Mouse (Mus musculus) frontal cortex, postnatal 14 days (tissue): ENCODE measurements around the gene Ifi47.

Experiments
- DNase-seq, 2 experiments: peaks; one replicate each; pipeline ENCODE4 v3.0.0; 2022; ENCODE audit warnings: low spot score in 2 of 2

Gene Ifi47

DNA sequence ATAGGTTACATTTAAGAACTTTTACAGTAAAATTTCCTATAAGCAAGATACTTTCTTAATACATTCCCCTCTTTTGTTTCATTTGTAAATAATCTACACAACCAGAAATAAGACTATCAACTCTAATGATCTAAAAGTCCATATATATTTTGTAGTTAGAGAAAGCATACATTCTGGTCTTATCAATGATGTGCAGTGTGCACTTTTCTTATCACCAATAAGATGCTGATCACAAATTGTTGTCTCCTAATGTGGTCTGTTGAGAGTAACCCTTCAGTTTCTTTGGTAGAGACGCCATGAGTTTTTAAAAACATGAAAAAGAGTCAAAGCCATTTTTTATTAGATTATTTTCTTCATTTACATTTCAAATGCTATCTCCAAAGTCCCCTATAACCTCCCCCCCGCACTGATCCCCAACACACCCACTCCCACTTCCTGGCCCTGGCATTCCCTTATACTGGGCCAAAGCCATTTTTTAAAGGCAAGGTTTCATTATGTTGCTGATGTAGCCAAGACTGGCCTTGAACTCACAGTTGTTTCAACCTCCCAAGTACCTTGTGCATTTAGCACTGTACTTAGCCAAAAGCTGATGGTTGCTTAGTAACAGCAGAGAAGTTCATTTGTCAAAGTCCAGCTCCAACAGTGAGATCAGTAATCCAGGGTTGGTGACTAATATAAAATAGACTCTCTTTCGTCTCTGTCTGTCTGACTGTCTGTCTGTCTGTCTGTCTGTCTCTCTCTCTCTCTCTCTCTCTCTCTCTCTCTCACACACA lies 13.5 kb downstream of the Ifi47 start:
- no peak for DNase-seq

DNA sequence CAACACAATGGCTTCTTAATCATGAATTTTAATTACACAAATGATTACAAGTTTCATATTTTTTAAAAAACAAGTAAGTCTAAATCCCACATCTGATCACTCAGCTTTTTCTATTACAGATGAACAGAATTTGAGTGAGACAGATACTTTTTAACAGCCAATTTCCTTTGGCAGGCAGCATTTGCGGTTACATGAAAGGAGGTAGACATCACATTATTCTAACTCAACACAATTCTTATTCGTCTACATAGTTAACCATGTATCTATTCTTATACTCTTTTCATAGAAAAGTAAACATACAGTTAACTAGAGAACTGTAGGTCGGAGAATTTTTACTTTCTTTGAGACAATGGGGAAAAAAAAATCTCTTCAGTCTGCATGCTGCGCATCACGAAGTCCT lies 14.2 kb downstream of the Ifi47 start:
- DNase-seq = no peak

- no peak for DNase-seq
Observed at GRCm38 (mm10) chr11:49091171-49091570, 14.8 kb downstream of the Ifi47 start.

- no peak for DNase-seq
Observed at GRCm38 (mm10) chr11:49092053-49092586, 15.7 kb downstream of the Ifi47 start.

GRCm38 (mm10) chr11:49092786-49093185 lies 16.4 kb downstream of the Ifi47 start:
- no peak for DNase-seq

DNA sequence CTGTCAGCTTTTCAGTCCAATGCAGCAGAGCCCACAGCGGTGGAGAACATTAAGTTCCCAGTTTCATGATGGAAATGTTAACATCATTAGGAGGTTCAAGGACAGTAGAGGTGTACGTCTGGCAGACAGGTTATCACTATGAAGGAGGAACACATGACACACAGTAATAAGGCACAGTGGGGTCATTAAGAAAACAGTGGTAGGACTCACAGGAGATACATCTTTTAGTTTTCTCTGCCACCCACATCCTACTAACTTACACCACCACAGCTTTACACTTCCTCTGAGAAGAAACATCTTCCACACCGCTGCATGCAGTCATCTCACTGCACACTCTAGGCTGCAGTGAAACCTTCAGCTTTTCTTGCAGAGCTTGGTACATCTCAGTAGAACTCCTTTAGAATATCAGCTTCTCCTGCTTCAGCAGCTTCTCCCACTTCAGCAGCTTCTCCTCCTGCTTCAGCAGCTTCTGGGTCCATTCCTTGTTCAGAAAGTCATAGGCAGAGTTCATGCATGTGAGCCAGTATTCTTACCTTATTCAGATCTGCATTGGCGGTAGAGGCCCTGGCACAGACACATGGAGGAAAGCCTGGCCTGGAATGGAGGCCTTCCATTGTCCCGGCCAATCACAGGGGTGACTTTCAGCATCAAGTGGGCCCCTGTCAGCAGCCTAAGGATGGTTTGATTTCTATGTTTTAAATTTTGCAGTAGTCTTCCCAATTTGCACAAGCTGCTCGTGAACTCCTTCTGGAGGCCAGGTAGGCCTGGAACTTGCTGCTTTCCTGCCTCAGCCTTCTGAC lies 17.7 kb downstream of the Ifi47 start:
- no peak for DNase-seq

- no peak for DNase-seq
Observed at GRCm38 (mm10) chr11:49095367-49095766, 19.0 kb downstream of the Ifi47 start.

DNA sequence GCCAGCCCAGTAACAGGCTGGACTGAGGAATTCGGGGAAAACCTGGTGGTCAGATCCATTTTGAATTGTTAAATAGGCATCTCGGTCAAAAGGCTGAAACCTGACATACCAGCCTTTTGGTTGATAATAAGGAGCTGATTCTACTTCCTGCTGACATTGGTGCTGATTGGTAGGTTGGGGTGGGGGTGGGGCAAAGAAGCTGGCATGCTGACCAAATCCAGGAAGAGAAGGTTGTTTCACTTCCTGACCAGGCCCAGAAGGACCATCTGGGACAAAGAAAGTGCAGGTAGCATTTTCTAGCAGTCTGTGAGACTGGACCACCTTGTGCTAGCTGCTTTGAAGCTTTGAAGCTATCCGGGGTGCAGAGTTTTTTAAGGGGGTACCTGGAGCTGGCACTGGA lies 24.0 kb downstream of the Ifi47 start:
- DNase-seq = no peak

DNA sequence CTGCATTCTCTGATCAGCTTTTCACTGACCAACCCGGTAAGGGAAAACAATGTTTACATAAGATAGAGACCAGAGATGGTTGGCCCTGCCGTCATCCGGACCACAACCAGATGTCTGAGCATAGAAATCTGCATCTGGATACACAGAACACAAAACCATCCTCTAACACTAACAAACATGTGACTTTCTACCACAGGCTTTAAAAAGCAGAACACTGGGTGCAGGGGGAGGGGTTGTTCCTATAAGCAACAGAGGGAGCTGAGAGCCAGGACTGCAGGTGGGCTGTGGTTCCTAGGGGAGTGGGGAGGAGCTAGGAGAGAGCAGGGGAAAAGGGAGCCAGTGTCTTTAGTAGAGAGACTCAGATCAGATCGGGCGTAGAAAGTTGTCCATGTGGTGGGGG lies 25.1 kb downstream of the Ifi47 start:
- DNase-seq = no peak

DNA sequence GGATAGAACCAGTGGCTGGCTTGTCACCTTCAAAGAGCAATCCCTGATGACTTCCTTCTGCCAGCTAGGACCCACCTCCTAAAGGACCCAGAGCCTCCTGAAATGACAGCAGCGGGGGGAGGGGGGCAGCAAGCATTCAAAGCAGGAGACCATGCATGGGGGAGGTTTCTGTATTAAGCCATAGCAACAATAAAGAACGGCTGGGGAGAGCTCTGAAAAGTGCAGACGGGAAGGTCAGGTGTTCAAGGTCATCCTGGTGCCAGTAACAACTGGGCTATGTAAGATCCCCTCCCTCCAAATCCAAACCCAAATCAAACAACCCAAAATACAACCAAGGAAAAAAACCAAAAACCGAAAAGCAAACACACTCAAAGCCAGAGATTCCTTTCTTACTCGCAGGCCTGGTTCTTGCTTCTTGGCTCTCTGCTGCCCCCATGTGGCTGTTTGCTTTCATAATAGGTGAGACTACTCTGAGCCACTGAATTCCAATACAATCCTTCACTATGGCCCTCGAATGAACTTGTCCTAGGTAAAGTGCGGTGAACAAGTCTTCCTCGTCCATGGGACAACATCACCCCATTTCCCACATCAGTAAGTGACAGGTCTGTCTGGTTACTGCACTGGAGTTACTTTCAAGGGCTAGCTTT lies 26.8 kb downstream of the Ifi47 start:
- DNase-seq = peak; percentile 53 to 84

DNA sequence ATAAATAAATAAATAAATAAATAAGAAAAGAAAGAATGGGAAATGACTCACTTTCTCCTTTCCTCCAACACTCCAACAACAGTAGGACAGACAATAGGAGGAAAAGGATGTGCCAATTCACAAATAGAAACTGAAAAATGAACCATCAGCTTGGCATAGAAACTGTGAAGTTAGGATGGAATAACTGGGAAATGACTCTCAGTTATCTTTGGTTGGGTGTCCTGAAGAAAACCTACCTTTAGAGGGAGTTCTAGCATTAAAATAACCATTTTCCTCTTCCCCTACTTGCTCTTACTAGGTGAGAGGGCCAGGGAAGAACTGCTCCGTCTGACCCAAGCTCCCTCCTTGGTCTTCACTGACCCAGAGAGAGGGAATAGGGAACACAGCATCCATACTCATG lies 29.4 kb downstream of the Ifi47 start:
- DNase-seq = no peak

DNA sequence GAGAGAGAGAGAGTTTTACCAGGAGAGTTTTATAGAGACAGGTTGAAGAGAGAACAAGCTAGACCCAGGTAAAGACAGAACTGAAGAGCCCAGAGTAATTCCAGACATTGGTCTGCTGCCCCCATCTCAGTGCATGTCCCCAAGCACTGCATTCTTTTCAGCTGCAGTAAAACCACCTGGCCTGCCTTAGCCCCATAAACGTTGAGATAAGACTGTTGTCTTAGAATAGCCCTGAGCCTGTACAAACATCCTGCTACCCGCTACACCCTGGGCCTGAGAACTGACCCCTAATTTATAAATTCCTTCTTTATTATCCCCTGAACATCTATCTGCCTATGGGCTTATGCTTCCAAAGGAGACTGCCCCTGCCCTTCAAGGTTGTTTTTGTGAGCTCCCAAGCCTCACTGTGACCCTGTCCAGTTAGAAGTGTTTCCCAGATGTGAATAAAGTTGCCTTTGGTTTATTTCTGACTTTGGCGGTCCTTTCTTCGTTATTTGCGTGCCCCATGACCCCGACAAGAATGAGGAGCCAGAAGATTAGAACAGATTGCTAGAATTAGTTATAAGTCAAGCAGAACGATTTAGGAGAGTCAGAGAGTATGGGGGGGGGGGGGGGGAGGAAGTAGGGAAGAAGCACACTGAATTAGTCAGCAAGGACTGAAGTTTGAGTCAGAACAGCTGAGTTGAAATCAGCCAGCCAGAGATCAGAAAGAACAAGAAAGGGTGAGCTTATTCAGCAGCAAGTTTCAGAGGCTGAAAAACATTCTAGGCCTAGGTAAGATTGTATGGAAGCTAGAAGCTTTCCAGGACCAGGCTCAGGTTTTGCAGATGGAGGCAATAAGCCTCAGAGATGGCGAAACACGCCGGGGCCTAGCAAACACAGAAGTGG lies 31.5 kb downstream of the Ifi47 start:
- DNase-seq = no peak

- no peak for DNase-seq
Observed at GRCm38 (mm10) chr11:49108833-49109232, 32.4 kb downstream of the Ifi47 start.

DNA sequence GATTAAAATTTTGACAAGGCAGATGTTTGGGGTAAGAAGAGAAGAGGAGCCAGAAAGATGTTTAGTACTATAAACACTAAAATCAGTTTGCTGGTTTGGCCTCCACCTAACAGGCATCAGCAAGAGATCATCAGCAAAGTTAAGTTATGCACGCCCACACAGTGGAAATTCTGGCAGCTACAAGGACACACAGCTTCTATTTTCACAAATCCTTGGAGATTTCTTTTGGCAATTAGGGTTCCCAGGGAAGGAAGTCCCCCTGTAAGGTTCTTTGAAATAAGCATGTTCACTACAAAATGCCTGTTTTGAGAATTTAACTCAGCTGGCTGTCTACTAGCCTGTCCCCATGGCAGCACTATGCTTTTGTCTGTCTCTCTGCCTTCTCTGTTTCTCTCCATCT lies 34.6 kb downstream of the Ifi47 start:
- no peak for DNase-seq

GRCm38 (mm10) chr11:49112624-49113219 lies 36.3 kb downstream of the Ifi47 start:
- DNase-seq = no peak

GRCm38 (mm10) chr11:49114158-49114557 lies 37.8 kb downstream of the Ifi47 start:
- no peak for DNase-seq

DNA sequence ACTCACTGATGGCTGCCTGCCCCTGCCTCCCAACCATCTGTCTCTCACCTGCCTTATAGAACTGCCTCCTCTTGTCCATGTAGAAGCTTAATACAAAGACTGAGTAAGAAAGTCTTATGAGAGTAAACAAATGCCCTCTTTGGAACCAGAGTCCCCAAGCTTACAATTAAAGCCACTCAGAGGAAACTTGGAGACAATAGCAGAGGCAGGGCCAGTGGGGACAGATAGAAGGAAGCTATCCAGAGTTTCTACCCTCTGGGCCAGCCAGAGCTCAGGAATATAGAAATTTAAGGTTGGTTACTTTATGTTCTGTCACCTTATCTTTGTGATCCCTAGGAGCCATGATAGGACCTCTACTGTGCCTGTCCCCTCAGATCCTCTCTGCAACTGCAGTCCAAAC lies 38.4 kb downstream of the Ifi47 start, which contains the start of gene Olfr1396:
Gene Olfr1396, minus strand, starts transcription at position 101 of the 400 bp plus-strand sequence.
- no peak for DNase-seq

DNA sequence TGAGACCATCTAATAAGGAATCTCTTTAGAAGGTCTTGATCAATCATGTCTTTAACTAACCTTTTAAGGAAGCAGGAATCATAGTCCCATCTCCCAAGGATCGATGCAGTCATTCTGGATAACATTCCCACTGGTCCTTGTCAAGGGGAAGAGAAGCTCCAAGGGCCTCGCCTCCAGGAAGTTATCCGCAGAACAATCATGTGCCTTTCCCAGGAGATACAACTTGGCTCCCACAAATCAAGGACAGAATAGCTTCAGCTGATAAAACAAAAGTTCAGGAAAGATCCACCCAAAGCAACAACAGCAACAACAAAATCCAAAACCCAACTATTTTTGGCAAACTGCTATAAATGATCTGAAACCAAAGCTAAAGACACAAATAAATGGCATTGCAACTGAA lies 43.2 kb downstream of the Ifi47 start:
- no peak for DNase-seq

- no peak for DNase-seq
Observed at GRCm38 (mm10) chr11:49124169-49124568, 47.8 kb downstream of the Ifi47 start.

GRCm38 (mm10) chr11:49141974-49142373 lies 65.6 kb downstream of the Ifi47 start, which contains the start of gene Olfr1395:
Gene Olfr1395 (plus strand): TSS chr11:49142274.
- DNase-seq = no peak
